Mouse (Mus musculus) forebrain, embryonic 13.5 days (tissue): Measurements from ENCODE around the gene Rasgrf1. TPM values are rescaled to one million over a fixed set of nuclear protein-coding genes. Genes with fewer than 3 reads are reported as not detected.
"Not testable (repeated sequence)": the region's sequence is repeated elsewhere in the genome, so short reads cannot be mapped to it uniquely, and the experiment has no call there.

Experiments used
- ATAC-seq: fragments of 200-750 bp; cut with Nextera tagmentation; 2 replicates; pipeline ENCODE4 v1.8.0; 2017
- H3K27ac ChIP-seq: fragments of 300-500 bp; sonication (generic); 2 replicates; pipeline ENCODE4 v1.5.1; 2015; ENCODE audit warnings: inconsistent platforms, mild to moderate bottlenecking, moderate library complexity
- H3K27me3 ChIP-seq: fragments of 300-500 bp; sonication (generic); 2 replicates; pipeline ENCODE4 v1.6.1; 2015; ENCODE audit warnings: mild to moderate bottlenecking, inconsistent platforms
- H3K36me3 ChIP-seq: fragments of 300-500 bp; sonication (generic); 2 replicates; pipeline ENCODE4 v1.6.1; 2015; ENCODE audit warnings: mild to moderate bottlenecking, inconsistent platforms; ENCODE audit not compliant: poor library complexity, severe bottlenecking
- H3K4me1 ChIP-seq: fragments of 300-500 bp; sonication (generic); 2 replicates; pipeline ENCODE4 v1.6.1; 2015; ENCODE audit warnings: inconsistent platforms
- H3K4me2 ChIP-seq: fragments of 300-500 bp; sonication (generic); 2 replicates; pipeline ENCODE4 v1.6.1; 2015; ENCODE audit warnings: inconsistent platforms, mild to moderate bottlenecking, moderate library complexity
- H3K4me3 ChIP-seq: fragments of 300-500 bp; sonication (generic); 2 replicates; pipeline ENCODE4 v1.5.1; 2015; ENCODE audit warnings: mild to moderate bottlenecking, inconsistent platforms
- H3K9ac ChIP-seq: fragments of 300-500 bp; sonication (generic); 2 replicates; pipeline ENCODE4 v1.6.1; 2015; ENCODE audit warnings: mild to moderate bottlenecking, inconsistent platforms
- H3K9me3 ChIP-seq: fragments of 300-500 bp; sonication (generic); replicated peaks from 2 replicates; pipeline ENCODE4 v1.6.1; 2016; ENCODE audit warnings: inconsistent platforms
- WGBS: fragments of 180-500 bp; shearing (Covaris S2); methylation state at CpG from one replicate; pipeline ENCODE4 v1.1.7; 2015; 5-methylcytosine and 5-hydroxymethylcytosine counted together
- polyA plus RNA-seq: library from polyadenylated mRNA; unstranded; fragments of >200 nt; fragmentation: Nextera tagmentation; extraction: Ambion mirVana; gene quantifications from 2 replicates; pipeline ENCODE4 v1.2.1, GENCODE M21; 2015

Rasgrf1 gene
- polyA plus RNA-seq, 1 experiment from 2014 or later = 1.7 TPM

DNA sequence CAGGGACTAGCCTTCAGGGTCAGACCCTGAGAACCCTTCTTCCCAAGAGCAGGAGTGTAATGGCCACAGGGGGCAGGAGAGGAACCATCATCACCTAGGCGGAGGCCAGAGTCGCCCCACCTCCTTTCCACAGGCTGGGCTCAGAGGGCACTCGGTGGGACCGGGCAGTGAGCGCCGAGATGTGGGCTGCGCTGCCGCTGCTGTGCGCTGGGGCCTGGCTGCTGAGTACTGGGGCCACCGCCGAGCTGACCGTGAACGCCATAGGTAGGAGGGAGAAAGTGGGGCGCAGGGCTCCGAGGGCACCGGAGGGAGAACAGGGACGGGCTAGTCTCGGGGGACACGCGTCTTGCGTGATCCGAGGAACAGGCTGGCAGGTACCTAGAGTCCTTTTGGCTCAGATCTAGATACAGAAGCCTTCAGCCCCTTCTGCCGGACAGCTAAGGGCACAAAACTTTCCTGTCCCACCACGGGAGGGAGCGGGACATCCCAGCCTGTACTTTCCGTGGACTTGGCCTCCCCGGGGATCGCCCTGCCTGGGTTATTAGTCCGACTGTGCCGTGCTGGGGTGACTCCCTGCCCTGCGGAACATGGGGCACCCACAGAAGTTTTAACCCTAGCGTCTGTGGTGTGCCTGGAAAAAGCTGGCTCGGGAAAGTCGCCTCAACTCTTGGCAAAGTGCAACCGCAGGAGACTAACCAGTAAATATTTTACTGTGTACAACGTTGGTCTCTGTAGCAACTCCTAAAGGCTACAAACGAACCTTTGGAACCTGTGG, 144.8 kb downstream of the Rasgrf1 start:
- peak overlapping the region; percentile 38 for H3K4me3 ChIP-seq
- peak; percentile 80 for ATAC-seq
- H3K9ac ChIP-seq = peak overlapping the region; percentile 56
- WGBS = 0% methylated on average over 37 of the region's 37 CpGs
- H3K4me1 ChIP-seq = peaks cover 11% of the 10 kb centered on the region
- no peaks in the 10 kb centered on the region for H3K36me3 ChIP-seq
- H3K9me3 ChIP-seq = no peaks in the 10 kb centered on the region
- H3K27ac ChIP-seq = no peak overlapping the region
- no peaks in the 10 kb centered on the region for H3K27me3 ChIP-seq
- peak overlapping the region; percentile 76 for H3K4me2 ChIP-seq

DNA sequence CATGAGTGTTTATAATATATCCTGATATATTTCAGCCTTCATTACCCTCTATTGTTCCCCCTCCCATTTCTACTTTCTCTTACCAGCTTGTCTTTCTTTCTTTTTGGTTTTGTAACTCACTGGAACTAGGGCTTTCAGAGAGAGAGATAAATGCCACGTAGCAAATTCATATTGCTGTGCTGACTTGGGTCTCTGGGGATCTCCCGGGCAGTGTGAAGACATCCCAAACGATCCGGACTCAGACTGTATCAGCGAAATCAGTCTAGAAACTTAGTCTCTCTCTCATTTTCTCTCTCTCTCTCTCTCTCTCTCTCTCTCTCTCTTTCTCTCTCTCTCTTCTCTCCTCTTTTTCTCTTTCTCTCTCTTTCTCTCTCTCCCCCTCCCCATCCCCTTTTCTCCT, 145.7 kb downstream of the Rasgrf1 start:
- Histone ChIP-seq H3K4me1 (peaks cover 11% of the 10 kb centered on the region), H3K4me3 (no peak overlapping the region), H3K27me3 (no peaks in the 10 kb centered on the region), H3K36me3 (no peaks in the 10 kb centered on the region), H3K4me2 (no peak overlapping the region; the same call in 1 of the 2 replicates), H3K9ac (no peak overlapping the region), H3K27ac (no peak overlapping the region), H3K9me3 (no peaks in the 10 kb centered on the region)
- no peak for ATAC-seq
- 60% methylated on average over 5 of the region's 5 CpGs for WGBS

- H3K4me3 ChIP-seq = no peak overlapping the region
- 78% methylated on average over 3 of the region's 3 CpGs for WGBS
- no peak overlapping the region for H3K27ac ChIP-seq
- ATAC-seq = no peak
- no peaks in the 10 kb centered on the region for H3K36me3 ChIP-seq
- peaks cover 11% of the 10 kb centered on the region for H3K4me1 ChIP-seq
- H3K9me3 ChIP-seq = no peaks in the 10 kb centered on the region
- no peaks in the 10 kb centered on the region for H3K27me3 ChIP-seq
- no peak overlapping the region for H3K9ac ChIP-seq
- H3K4me2 ChIP-seq = no peak overlapping the region
These were observed 146.2 kb downstream of the Rasgrf1 start for GRCm38 (mm10) chr9:90055911-90056310.

DNA sequence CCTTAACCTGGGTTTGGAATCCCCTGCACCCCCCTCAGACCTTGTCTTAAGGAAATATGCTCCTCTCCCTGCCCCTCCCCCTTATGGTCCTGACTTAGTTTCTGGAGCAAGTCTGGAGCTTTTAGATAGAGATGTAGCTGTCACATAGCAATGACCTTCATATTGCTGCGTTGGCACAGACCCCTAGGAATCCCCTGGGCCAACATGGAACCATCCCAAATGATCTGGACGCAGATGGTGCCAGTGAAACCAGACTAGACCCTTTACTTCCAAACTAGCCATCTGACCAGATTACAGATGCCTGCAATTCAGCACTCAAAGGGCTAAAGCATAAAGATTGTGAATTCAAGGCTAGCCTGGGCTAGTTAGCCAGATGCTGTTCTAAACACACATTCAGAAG, 147.0 kb downstream of the Rasgrf1 start:
- Histone ChIP-seq H3K4me1 (peaks cover 11% of the 10 kb centered on the region), H3K27ac (no peak overlapping the region), H3K27me3 (no peaks in the 10 kb centered on the region), H3K36me3 (no peaks in the 10 kb centered on the region), H3K4me2 (no peak overlapping the region), H3K4me3 (no peak overlapping the region), H3K9ac (no peak overlapping the region), H3K9me3 (no peaks in the 10 kb centered on the region)
- 88% methylated on average over 2 of the region's 2 CpGs for WGBS
- no peak for ATAC-seq

DNA sequence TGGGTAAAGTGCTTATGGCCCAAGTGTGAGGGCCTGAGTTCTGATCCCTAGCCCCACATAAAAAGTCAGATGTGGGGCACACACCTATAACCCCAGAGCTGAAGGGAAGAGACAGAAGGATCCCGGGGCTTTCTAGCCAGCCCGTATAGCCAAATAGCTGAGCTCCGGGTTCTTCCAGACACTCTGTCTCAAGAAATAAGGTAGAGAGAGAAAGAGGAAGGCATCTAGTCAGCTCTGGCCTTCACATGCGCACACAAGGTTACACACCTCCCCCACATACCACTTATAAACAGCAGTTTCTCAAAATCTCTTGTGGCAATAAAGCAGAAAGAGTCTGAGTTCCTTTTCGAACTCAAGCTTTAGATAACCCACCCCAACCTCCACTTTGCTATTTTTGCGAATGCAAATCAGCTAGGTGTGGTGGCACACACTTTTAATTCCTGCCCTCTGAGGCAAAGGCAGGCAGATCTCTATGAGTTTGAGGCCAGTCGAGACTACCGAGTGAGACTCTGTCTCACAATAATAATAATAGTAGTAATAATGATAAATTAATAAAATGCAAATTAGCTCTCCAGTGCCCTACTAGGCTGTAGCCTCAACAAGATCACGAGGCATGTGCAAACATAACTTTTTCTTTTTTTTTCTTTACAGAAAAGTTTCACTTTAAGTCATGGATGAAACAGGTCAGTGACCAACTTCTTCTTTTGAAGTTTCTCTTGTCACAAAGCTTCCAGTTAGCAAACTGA, 150.3 kb downstream of the Rasgrf1 start:
- H3K27me3 ChIP-seq = no peaks in the 10 kb centered on the region
- H3K4me1 ChIP-seq = peaks cover 1% of the 10 kb centered on the region
- no peak overlapping the region for H3K27ac ChIP-seq
- no peaks in the 10 kb centered on the region for H3K36me3 ChIP-seq
- H3K4me3 ChIP-seq = no peak overlapping the region
- no peaks in the 10 kb centered on the region for H3K9me3 ChIP-seq
- 90% methylated on average over 9 of the region's 9 CpGs for WGBS
- no peak overlapping the region for H3K9ac ChIP-seq
- ATAC-seq = no peak
- no peak overlapping the region for H3K4me2 ChIP-seq

GRCm38 (mm10) chr9:90060574-90060875, 150.8 kb downstream of the Rasgrf1 start:
- Histone ChIP-seq H3K4me3 (no peak overlapping the region), H3K4me1 (no peaks in the 10 kb centered on the region), H3K4me2 (no peak overlapping the region), H3K27me3 (no peaks in the 10 kb centered on the region), H3K9ac (no peak overlapping the region), H3K27ac (no peak overlapping the region), H3K36me3 (no peaks in the 10 kb centered on the region), H3K9me3 (no peaks in the 10 kb centered on the region)
- WGBS = 88% methylated on average over 2 of the region's 2 CpGs
- no peak for ATAC-seq

- not testable (repeated sequence) for H3K4me3 ChIP-seq
- 91% methylated on average over 5 of the region's 5 CpGs for WGBS
These were observed 151.2 kb downstream of the Rasgrf1 start for GRCm38 (mm10) chr9:90060932-90061331.

GRCm38 (mm10) chr9:90067341-90067740, 157.6 kb downstream of the Rasgrf1 start:
- Histone ChIP-seq H3K4me3 (no peak overlapping the region), H3K9me3 (no peaks in the 10 kb centered on the region), H3K4me1 (no peaks in the 10 kb centered on the region), H3K27ac (no peak overlapping the region), H3K4me2 (no peak overlapping the region), H3K27me3 (no peaks in the 10 kb centered on the region), H3K9ac (no peak overlapping the region), H3K36me3 (no peaks in the 10 kb centered on the region)
- no peak for ATAC-seq
- 84% methylated on average over 2 of the region's 2 CpGs for WGBS

More at GRCm38 (mm10) chr9:90060932-90061331, 151.2 kb downstream of the Rasgrf1 start:
- not testable (repeated sequence) for H3K27me3 ChIP-seq, ATAC-seq, H3K9ac ChIP-seq, H3K36me3 ChIP-seq, H3K9me3 ChIP-seq, H3K4me2 ChIP-seq, H3K4me1 ChIP-seq, H3K27ac ChIP-seq

DNA sequence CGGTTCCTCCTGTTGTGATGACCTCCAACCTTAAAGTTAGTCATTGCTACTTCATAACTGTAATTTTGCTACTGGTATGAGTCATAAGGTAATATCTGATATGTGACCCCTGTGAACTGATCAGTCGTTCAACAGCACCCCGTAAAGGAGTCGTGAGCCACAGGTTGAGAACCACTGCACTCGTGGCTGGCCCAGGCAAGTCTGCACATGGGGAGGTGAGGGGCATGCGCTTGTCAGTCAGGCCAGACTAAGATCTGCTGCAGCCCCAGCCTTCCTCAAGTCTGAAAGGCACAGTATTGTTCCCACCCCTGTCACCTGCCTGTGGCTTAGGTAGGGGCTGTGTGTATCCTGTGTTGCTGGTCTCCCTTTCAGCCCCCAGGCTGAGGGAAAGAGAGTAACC, 159.1 kb downstream of the Rasgrf1 start:
- no peaks in the 10 kb centered on the region for H3K36me3 ChIP-seq
- H3K4me3 ChIP-seq = no peak overlapping the region
- H3K9me3 ChIP-seq = no peaks in the 10 kb centered on the region
- no peak overlapping the region for H3K27ac ChIP-seq
- H3K4me1 ChIP-seq = no peaks in the 10 kb centered on the region
- WGBS = 90% methylated on average over 6 of the region's 6 CpGs
- no peak overlapping the region for H3K9ac ChIP-seq
- no peak for ATAC-seq
- no peak overlapping the region for H3K4me2 ChIP-seq
- no peaks in the 10 kb centered on the region for H3K27me3 ChIP-seq

DNA sequence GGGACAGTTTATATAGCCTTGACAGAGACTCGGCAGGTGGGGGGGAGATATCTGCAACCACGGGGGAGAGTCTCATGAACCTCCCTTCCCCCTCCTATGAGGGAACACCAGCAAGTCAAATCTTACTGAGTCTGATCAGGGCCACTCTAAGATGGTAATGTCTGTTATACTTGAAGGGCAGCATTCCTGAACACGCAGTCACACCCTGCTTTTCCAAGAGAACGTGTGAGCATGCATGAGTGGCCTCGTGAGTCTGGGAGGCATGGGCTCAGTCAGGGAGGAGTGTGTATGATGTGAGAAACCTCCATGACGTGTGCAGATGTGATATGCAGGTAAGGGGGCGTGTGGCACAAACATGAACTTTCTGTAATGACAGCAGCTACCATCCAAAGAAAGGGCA, 159.8 kb downstream of the Rasgrf1 start:
- WGBS = 83% methylated on average over 7 of the region's 7 CpGs
- no peak overlapping the region for H3K4me3 ChIP-seq

GRCm38 (mm10) chr9:90070174-90070573, 160.5 kb downstream of the Rasgrf1 start:
- no peaks in the 10 kb centered on the region for H3K4me1 ChIP-seq

More for the DNA sequence above, 159.8 kb downstream of the Rasgrf1 start:
- no peak overlapping the region for H3K27ac ChIP-seq
- H3K27me3 ChIP-seq = no peaks in the 10 kb centered on the region
- H3K4me2 ChIP-seq = no peak overlapping the region
- no peak overlapping the region for H3K9ac ChIP-seq
- H3K4me1 ChIP-seq = no peaks in the 10 kb centered on the region
- no peaks in the 10 kb centered on the region for H3K36me3 ChIP-seq
- ATAC-seq = no peak
- H3K9me3 ChIP-seq = no peaks in the 10 kb centered on the region

DNA sequence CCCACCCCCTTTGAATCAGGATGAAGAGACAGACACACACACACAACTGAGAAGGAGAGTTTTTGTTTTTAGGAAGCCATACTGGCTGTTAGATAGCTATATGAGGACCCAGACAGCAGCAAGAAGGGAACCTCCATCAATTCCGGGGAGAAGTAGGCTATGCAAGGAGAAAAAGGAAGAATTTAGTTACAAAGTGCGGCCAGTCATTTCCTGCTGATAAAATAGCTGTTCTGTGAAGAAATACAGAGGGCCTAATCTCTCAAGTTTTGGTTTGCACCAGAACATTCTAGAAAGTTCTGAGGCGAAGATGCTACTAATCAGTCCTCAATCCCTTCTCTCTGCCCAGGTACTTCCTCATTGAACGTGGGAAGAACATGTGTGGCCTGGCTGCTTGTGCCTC, 165.6 kb downstream of the Rasgrf1 start:
- no peak overlapping the region for H3K4me2 ChIP-seq
- no peaks in the 10 kb centered on the region for H3K4me1 ChIP-seq
- H3K27ac ChIP-seq = no peak overlapping the region
- H3K4me3 ChIP-seq = no peak overlapping the region
- no peak overlapping the region for H3K9ac ChIP-seq
- no peaks in the 10 kb centered on the region for H3K27me3 ChIP-seq
- H3K36me3 ChIP-seq = no peaks in the 10 kb centered on the region
- H3K9me3 ChIP-seq = no peaks in the 10 kb centered on the region
- ATAC-seq = no peak
- WGBS = 89% methylated on average over 4 of the region's 4 CpGs

More at GRCm38 (mm10) chr9:90070174-90070573, 160.5 kb downstream of the Rasgrf1 start:
- Histone ChIP-seq H3K27me3 (no peaks in the 10 kb centered on the region), H3K36me3 (no peaks in the 10 kb centered on the region), H3K27ac (no peak overlapping the region), H3K9ac (no peak overlapping the region), H3K4me2 (no peak overlapping the region), H3K4me3 (no peak overlapping the region), H3K9me3 (no peaks in the 10 kb centered on the region)
- 87% methylated on average over 7 of the region's 7 CpGs for WGBS
- no peak for ATAC-seq
